Mouse (Mus musculus): ENCODE measurements around the gene Gmds. TPM values are rescaled to one million over a fixed set of nuclear protein-coding genes. Genes with fewer than 3 reads are reported as not detected.

Gene Gmds
- total RNA-seq, 1 experiment = 7.3 TPM

DNA sequence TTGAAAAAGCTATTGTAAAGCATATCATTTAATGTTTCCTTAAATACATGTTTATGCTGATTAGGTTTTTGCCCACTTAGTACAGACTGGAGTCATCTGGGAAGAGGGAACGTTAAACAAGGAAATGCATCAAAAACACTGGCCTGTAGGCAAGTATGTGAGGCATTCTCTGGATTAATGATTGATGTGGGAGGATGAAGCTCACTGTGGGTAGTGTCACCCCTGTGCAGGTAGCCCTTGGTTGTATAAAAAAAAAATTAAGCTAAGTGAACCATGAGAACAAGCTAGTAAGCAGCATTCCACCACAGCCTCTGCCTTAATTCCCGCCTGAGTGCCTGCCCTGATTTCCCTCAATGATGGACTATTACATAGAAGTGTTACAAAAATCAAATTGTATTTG is 163.5 kb downstream of the Gmds start:
- Histone ChIP-seq H3K36me3 (ENCODE audit: control insufficient read depth, insufficient read depth, low read length, poor library complexity, severe bottlenecking) (no peaks in the 10 kb centered on the region), H3K27ac (ENCODE audit: insufficient read depth, low read depth, low read length, poor library complexity, severe bottlenecking) (no peak overlapping the region), H3K4me3 (ENCODE audit: insufficient read depth in 1 of 2, low read depth in 1 of 2, low read length in 2 of 2, poor library complexity in 1 of 2, severe bottlenecking in 1 of 2) (no peak overlapping the region), H3K9ac (ENCODE audit: insufficient read depth, low read depth, low read length, poor library complexity, severe bottlenecking) (no peak overlapping the region), H3K9me3 (ENCODE audit: control insufficient read depth, insufficient read depth, low read depth, low read length) (no peaks in the 10 kb centered on the region), H3K4me1 (ENCODE audit: control insufficient read depth in 2 of 2, insufficient read depth in 2 of 2, low read length in 2 of 2, poor library complexity in 1 of 2) (no peaks in the 10 kb centered on the region)
- in situ Hi-C loops (cut with MboI; ENCODE audit: low sequenced_read_pairs in 2 of 2, unreplicated experiment in 2 of 2) = no loop called here
- TF ChIP-seq ZC3H11A (IDR thresholded peaks at IDR 0.05; ENCODE audit: borderline replicate concordance, low read depth, low read length) (no peak), CHD2 (IDR thresholded peaks at IDR 0.05; ENCODE audit: low read depth, low read length) (no peak), HCFC1 (IDR thresholded peaks at IDR 0.05; ENCODE audit: borderline replicate concordance, insufficient read depth, low read length) (no peak), ZNF384 (IDR thresholded peaks at IDR 0.05; ENCODE audit: low read depth, low read length) (no peak), MAFK (IDR thresholded peaks at IDR 0.05; ENCODE audit: insufficient read depth, low read depth, low read length) (no peak)
- DNase-seq (ENCODE audit: low read depth, low spot score) = no peak

GRCm38 (mm10) chr13:32169173-32169572 is 169.4 kb downstream of the Gmds start:
- TF ChIP-seq ZC3H11A (IDR thresholded peaks at IDR 0.05; ENCODE audit: borderline replicate concordance, low read depth, low read length) (no peak), ZNF384 (IDR thresholded peaks at IDR 0.05; ENCODE audit: low read depth, low read length) (no peak), CHD2 (IDR thresholded peaks at IDR 0.05; ENCODE audit: low read depth, low read length) (no peak), HCFC1 (IDR thresholded peaks at IDR 0.05; ENCODE audit: borderline replicate concordance, insufficient read depth, low read length) (no peak), MAFK (IDR thresholded peaks at IDR 0.05; ENCODE audit: insufficient read depth, low read depth, low read length) (no peak)
- in situ Hi-C loops (cut with MboI; ENCODE audit: low sequenced_read_pairs in 2 of 2, unreplicated experiment in 2 of 2) = no loop called here
- Histone ChIP-seq H3K9ac (ENCODE audit: insufficient read depth, low read depth, low read length, poor library complexity, severe bottlenecking) (no peak overlapping the region), H3K4me3 (ENCODE audit: insufficient read depth in 1 of 2, low read depth in 1 of 2, low read length in 2 of 2, poor library complexity in 1 of 2, severe bottlenecking in 1 of 2) (no peak overlapping the region), H3K9me3 (ENCODE audit: control insufficient read depth, insufficient read depth, low read depth, low read length) (no peaks in the 10 kb centered on the region), H3K36me3 (ENCODE audit: control insufficient read depth, insufficient read depth, low read length, poor library complexity, severe bottlenecking) (no peaks in the 10 kb centered on the region), H3K27ac (ENCODE audit: insufficient read depth, low read depth, low read length, poor library complexity, severe bottlenecking) (no peak overlapping the region), H3K4me1 (ENCODE audit: control insufficient read depth in 2 of 2, insufficient read depth in 2 of 2, low read length in 2 of 2, poor library complexity in 1 of 2) (no peaks in the 10 kb centered on the region)
- DNase-seq (ENCODE audit: low read depth, low spot score) = no peak

- no peaks in the 10 kb centered on the region for H3K4me1 ChIP-seq (ENCODE audit: control insufficient read depth in 2 of 2, insufficient read depth in 2 of 2, low read length in 2 of 2, poor library complexity in 1 of 2)
- H3K4me3 ChIP-seq (ENCODE audit: insufficient read depth in 1 of 2, low read depth in 1 of 2, low read length in 2 of 2, poor library complexity in 1 of 2, severe bottlenecking in 1 of 2) = no peak overlapping the region
- no peak overlapping the region for H3K27ac ChIP-seq (ENCODE audit: insufficient read depth, low read depth, low read length, poor library complexity, severe bottlenecking)
- no peaks in the 10 kb centered on the region for H3K36me3 ChIP-seq (ENCODE audit: control insufficient read depth, insufficient read depth, low read length, poor library complexity, severe bottlenecking)
- in situ Hi-C loops (cut with MboI; ENCODE audit: low sequenced_read_pairs in 2 of 2, unreplicated experiment in 2 of 2) = no loop called here
- no peak for TF ChIP-seq HCFC1 (IDR thresholded peaks at IDR 0.05; ENCODE audit: borderline replicate concordance, insufficient read depth, low read length)
- TF ChIP-seq ZC3H11A (IDR thresholded peaks at IDR 0.05; ENCODE audit: borderline replicate concordance, low read depth, low read length) = no peak
- no peak for TF ChIP-seq ZNF384 (IDR thresholded peaks at IDR 0.05; ENCODE audit: low read depth, low read length)
- no peak for TF ChIP-seq CHD2 (IDR thresholded peaks at IDR 0.05; ENCODE audit: low read depth, low read length)
- no peak for TF ChIP-seq MAFK (IDR thresholded peaks at IDR 0.05; ENCODE audit: insufficient read depth, low read depth, low read length)
- H3K9me3 ChIP-seq (ENCODE audit: control insufficient read depth, insufficient read depth, low read depth, low read length) = no peaks in the 10 kb centered on the region
- no peak for DNase-seq (ENCODE audit: low read depth, low spot score)
- H3K9ac ChIP-seq (ENCODE audit: insufficient read depth, low read depth, low read length, poor library complexity, severe bottlenecking) = no peak overlapping the region
Observed at GRCm38 (mm10) chr13:32167806-32168205, 170.7 kb downstream of the Gmds start.

GRCm38 (mm10) chr13:32165581-32165980 is 173.0 kb downstream of the Gmds start:
- no peaks in the 10 kb centered on the region for H3K36me3 ChIP-seq (ENCODE audit: control insufficient read depth, insufficient read depth, low read length, poor library complexity, severe bottlenecking)
- TF ChIP-seq ZNF384 (IDR thresholded peaks at IDR 0.05; ENCODE audit: low read depth, low read length) = no peak
- no peak for TF ChIP-seq ZC3H11A (IDR thresholded peaks at IDR 0.05; ENCODE audit: borderline replicate concordance, low read depth, low read length)
- H3K4me1 ChIP-seq (ENCODE audit: control insufficient read depth in 2 of 2, insufficient read depth in 2 of 2, low read length in 2 of 2, poor library complexity in 1 of 2) = no peaks in the 10 kb centered on the region
- no peak overlapping the region for H3K9ac ChIP-seq (ENCODE audit: insufficient read depth, low read depth, low read length, poor library complexity, severe bottlenecking)
- no peak for DNase-seq (ENCODE audit: low read depth, low spot score)
- H3K27ac ChIP-seq (ENCODE audit: insufficient read depth, low read depth, low read length, poor library complexity, severe bottlenecking) = no peak overlapping the region
- no peaks in the 10 kb centered on the region for H3K9me3 ChIP-seq (ENCODE audit: control insufficient read depth, insufficient read depth, low read depth, low read length)
- no peak overlapping the region for H3K4me3 ChIP-seq (ENCODE audit: insufficient read depth in 1 of 2, low read depth in 1 of 2, low read length in 2 of 2, poor library complexity in 1 of 2, severe bottlenecking in 1 of 2)
- in situ Hi-C loops (cut with MboI; ENCODE audit: low sequenced_read_pairs in 2 of 2, unreplicated experiment in 2 of 2) = no loop called here

DNA sequence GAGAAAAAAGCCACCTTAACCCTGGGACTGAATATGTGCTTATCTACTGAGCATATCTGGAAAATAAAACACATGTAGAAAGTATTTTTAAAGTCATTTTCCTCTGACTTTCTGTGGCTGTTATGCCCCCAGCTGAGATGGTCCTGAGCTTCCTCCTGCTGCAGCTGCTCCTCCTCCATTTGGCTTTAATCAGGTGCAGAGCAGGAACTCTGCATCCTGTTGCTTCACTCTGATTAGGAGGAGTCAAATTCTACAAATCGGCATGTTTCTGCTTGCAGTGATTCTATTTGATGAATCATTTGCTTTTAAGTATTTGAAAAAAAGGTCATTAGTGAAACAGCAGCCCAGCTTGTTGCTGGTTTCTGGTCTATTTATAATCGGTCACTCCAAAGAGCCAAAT is 177.0 kb downstream of the Gmds start:
- no peak overlapping the region for H3K9ac ChIP-seq (ENCODE audit: insufficient read depth, low read depth, low read length, poor library complexity, severe bottlenecking)
- H3K27ac ChIP-seq (ENCODE audit: insufficient read depth, low read depth, low read length, poor library complexity, severe bottlenecking) = no peak overlapping the region
- H3K4me1 ChIP-seq (ENCODE audit: control insufficient read depth in 2 of 2, insufficient read depth in 2 of 2, low read length in 2 of 2, poor library complexity in 1 of 2) = no peaks in the 10 kb centered on the region
- TF ChIP-seq CHD2 (IDR thresholded peaks at IDR 0.05; ENCODE audit: low read depth, low read length) = no peak
- TF ChIP-seq MAFK (IDR thresholded peaks at IDR 0.05; ENCODE audit: insufficient read depth, low read depth, low read length) = no peak
- TF ChIP-seq HCFC1 (IDR thresholded peaks at IDR 0.05; ENCODE audit: borderline replicate concordance, insufficient read depth, low read length) = no peak
- TF ChIP-seq ZNF384 (IDR thresholded peaks at IDR 0.05; ENCODE audit: low read depth, low read length) = no peak
- no peak for TF ChIP-seq ZC3H11A (IDR thresholded peaks at IDR 0.05; ENCODE audit: borderline replicate concordance, low read depth, low read length)
- no peaks in the 10 kb centered on the region for H3K9me3 ChIP-seq (ENCODE audit: control insufficient read depth, insufficient read depth, low read depth, low read length)
- in situ Hi-C loops (cut with MboI; ENCODE audit: low sequenced_read_pairs in 2 of 2, unreplicated experiment in 2 of 2) = no loop called here
- no peak for DNase-seq (ENCODE audit: low read depth, low spot score)
- H3K4me3 ChIP-seq (ENCODE audit: insufficient read depth in 1 of 2, low read depth in 1 of 2, low read length in 2 of 2, poor library complexity in 1 of 2, severe bottlenecking in 1 of 2) = no peak overlapping the region
- no peaks in the 10 kb centered on the region for H3K36me3 ChIP-seq (ENCODE audit: control insufficient read depth, insufficient read depth, low read length, poor library complexity, severe bottlenecking)

Data from ES-E14 (cell line).